Mouse (Mus musculus) ES-E14 (cell line): ENCODE results near the gene Cenpn. TPM values are rescaled to one million over a fixed set of nuclear protein-coding genes. Genes with fewer than 3 reads are reported as not detected.

ENCODE experiments used
- DNase-seq: peaks from one replicate; pipeline ENCODE4 v3.0.0-alpha.2; 2013; ENCODE audit warnings: low read depth, low spot score
- H3K27ac ChIP-seq: 2 replicates; pipeline ENCODE4 v1.5.1; 2012; ENCODE audit warnings: low read depth, mild to moderate bottlenecking, low read length, moderate library complexity, mixed read lengths; ENCODE audit not compliant: poor library complexity, insufficient read depth, severe bottlenecking
- H3K36me3 ChIP-seq: 2 replicates; pipeline ENCODE4 v1.6.1; 2012; ENCODE audit warnings: mild to moderate bottlenecking, low read length, moderate library complexity, mixed read lengths; ENCODE audit not compliant: control insufficient read depth, poor library complexity, insufficient read depth, severe bottlenecking
- H3K4me1 ChIP-seq, 2 experiments: fragments of 150-350 bp in 1 of 2; sonication (generic) in 1 of 2; 2 replicates each; pipeline ENCODE4 v1.6.1; 2012; ENCODE audit warnings: low read length in 2 of 2, mild to moderate bottlenecking in 1 of 2, mixed read lengths in 1 of 2; ENCODE audit not compliant: control insufficient read depth in 2 of 2, insufficient read depth in 2 of 2, poor library complexity in 1 of 2
- H3K4me3 ChIP-seq, 2 experiments: fragments of 150-350 bp in 1 of 2; sonication (generic) in 1 of 2; 2 replicates each; pipeline ENCODE4 v1.5.1; 2012; ENCODE audit warnings: low read length in 2 of 2, low read depth in 1 of 2, mild to moderate bottlenecking in 1 of 2, mixed read lengths in 1 of 2; ENCODE audit not compliant: insufficient read depth in 1 of 2, poor library complexity in 1 of 2, severe bottlenecking in 1 of 2
- H3K9ac ChIP-seq: 2 replicates; pipeline ENCODE4 v1.6.1; 2012; ENCODE audit warnings: low read depth, mild to moderate bottlenecking, low read length, mixed read lengths; ENCODE audit not compliant: poor library complexity, insufficient read depth, severe bottlenecking
- H3K9me3 ChIP-seq: fragments of 150-350 bp; sonication (generic); 2 replicates; pipeline ENCODE4 v1.6.1; 2012; ENCODE audit warnings: low read depth, mild to moderate bottlenecking, low read length; ENCODE audit not compliant: control insufficient read depth, insufficient read depth
- CHD2 ChIP-seq: IDR thresholded peaks from 2 replicates; pipeline ENCODE4 v1.6.1; 2014; ENCODE audit warnings: mild to moderate bottlenecking, low read depth, low read length, inconsistent platforms
- HCFC1 ChIP-seq: IDR thresholded peaks from 2 replicates; pipeline ENCODE4 v1.6.1; 2012; ENCODE audit warnings: low read length, inconsistent platforms, borderline replicate concordance; ENCODE audit not compliant: insufficient read depth
- MAFK ChIP-seq: IDR thresholded peaks from 2 replicates; pipeline ENCODE4 v1.6.1; 2014; ENCODE audit warnings: mild to moderate bottlenecking, low read depth, low read length, inconsistent platforms; ENCODE audit not compliant: insufficient read depth
- ZC3H11A ChIP-seq: IDR thresholded peaks from 2 replicates; pipeline ENCODE4 v1.6.1; 2012; ENCODE audit warnings: low read depth, mild to moderate bottlenecking, inconsistent platforms, low read length, borderline replicate concordance
- ZNF384 ChIP-seq: IDR thresholded peaks from 2 replicates; pipeline ENCODE4 v1.6.1; 2012; ENCODE audit warnings: low read depth, low read length, inconsistent platforms
- in situ Hi-C, 2 experiments: fragments of 600-800 bp; cut with MboI; formaldehyde crosslinking; loops; one replicate each; pipeline ENCODE4 v1.15.1; 2025; ENCODE audit warnings: low sequenced_read_pairs in 2 of 2, inconsistent platforms in 1 of 2; ENCODE audit not compliant: unreplicated experiment in 2 of 2
- total RNA-seq: library from RNA; depleted of rRNA; stranded (reverse); fragments of 300-350 nt; gene quantifications from 2 replicates; pipeline ENCODE4 v1.2.3, GENCODE M21; 2012

Cenpn gene
- total RNA-seq, 1 experiment = 30.2 TPM

DNA sequence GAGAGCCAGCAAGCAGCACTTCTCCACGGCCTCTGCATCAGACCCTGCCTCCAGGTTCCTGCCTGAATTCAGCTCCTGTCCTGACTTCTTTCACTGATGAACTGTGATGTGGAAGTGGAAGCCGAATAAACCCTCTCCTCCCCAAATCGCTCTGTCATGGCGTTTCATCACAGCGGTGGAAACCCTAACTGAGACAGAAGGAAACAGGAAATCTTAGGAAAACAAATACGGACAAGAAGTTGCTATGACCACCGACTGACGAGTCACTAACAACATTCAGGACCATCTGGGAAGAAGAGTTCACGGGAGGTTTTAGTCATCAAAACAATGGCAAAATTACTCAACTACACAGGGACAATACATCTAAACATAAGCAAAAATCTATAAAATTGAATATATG lies 28.9 kb upstream of the Cenpn start:
- in situ Hi-C loops = no loop called here
- no peak for TF ChIP-seq HCFC1
- TF ChIP-seq MAFK = no peak
- TF ChIP-seq ZC3H11A = no peak
- TF ChIP-seq CHD2 = no peak
- no peak for TF ChIP-seq ZNF384
- Histone ChIP-seq H3K36me3 (peaks cover 21% of the 10 kb centered on the region; the same call in 1 of the 2 replicates), H3K9ac (no peak overlapping the region), H3K4me3 (no peak overlapping the region), H3K9me3 (peaks cover 19% of the 10 kb centered on the region), H3K4me1 (no peaks in the 10 kb centered on the region), H3K27ac (no peak overlapping the region)
- no peak for DNase-seq

DNA sequence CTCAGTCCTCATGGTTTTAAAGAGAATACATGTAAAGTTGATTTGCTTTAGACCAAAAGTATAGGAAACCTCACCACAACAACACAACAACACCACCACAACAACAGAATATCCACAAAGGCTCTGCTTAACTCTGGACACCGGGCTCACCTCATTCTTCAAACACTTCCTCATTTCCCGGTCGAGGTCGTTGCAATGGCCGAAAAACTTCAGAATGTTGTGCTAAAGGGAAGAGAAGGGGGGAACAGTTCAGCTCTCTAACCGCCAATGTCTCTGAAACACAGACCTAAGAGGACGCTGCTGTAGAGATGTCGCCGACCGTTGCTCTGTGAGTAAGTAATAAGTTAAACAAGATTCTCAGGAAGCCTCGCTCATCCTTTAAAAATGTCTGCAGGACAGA lies 27.6 kb upstream of the Cenpn start:
- no peak overlapping the region for H3K27ac ChIP-seq
- no peaks in the 10 kb centered on the region for H3K4me1 ChIP-seq
- H3K36me3 ChIP-seq = peaks cover 18% of the 10 kb centered on the region; the same call in 1 of the 2 replicates
- DNase-seq = no peak
- H3K9me3 ChIP-seq = peaks cover 19% of the 10 kb centered on the region
- H3K4me3 ChIP-seq = no peak overlapping the region
- in situ Hi-C loops = no loop called here
- no peak overlapping the region for H3K9ac ChIP-seq
- TF ChIP-seq CHD2 (no peak), ZNF384 (no peak), MAFK (no peak), HCFC1 (no peak), ZC3H11A (no peak)

DNA sequence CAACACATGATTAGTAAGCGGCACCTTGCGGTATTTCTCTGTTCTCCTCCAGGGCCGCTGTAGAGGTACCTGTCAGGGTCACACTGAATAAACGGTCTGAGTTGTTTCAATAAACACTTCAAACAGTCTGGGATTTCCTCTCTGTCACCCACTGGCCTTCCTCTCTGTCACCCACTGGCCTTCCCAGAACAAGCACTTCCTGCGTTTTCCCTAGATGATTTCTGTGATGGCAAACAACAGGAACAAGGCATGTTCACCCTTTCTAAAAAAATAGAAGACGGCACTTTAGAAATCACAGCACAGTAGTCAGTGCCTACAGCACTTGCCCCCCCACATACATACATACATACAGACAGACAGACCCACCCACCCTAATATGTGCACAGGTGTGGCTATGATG lies 26.0 kb upstream of the Cenpn start:
- no peak for DNase-seq
- TF ChIP-seq HCFC1 (no peak), ZNF384 (no peak), MAFK (no peak), ZC3H11A (no peak), CHD2 (no peak)
- no peak overlapping the region for H3K27ac ChIP-seq
- H3K4me3 ChIP-seq = no peak overlapping the region
- H3K9me3 ChIP-seq = peaks cover 19% of the 10 kb centered on the region
- in situ Hi-C loops = no loop called here
- H3K36me3 ChIP-seq = peaks cover 11% of the 10 kb centered on the region; the same call in 1 of the 2 replicates
- H3K9ac ChIP-seq = no peak overlapping the region
- no peaks in the 10 kb centered on the region for H3K4me1 ChIP-seq

DNA sequence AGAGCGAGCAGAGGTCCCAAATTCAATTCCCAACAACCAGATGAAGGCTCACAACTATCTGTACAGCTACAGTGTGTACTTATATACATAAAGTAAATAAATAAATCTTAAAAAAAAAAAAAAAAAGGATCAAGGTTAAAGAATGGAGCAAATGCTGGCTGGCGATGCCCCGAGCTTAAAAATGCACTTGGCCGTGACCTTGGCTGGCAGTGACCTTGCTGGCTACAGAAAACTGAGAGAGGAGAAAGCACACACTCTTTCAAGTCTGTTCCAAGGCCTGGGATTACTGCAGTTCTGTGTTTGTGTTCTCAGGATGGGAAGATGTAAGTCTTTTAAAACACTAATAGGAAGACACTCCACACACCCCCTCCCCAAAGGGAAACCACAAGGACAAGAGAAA lies 16.8 kb upstream of the Cenpn start:
- Histone ChIP-seq H3K4me1 (no peaks in the 10 kb centered on the region), H3K9ac (no peak overlapping the region), H3K36me3 (peaks cover 11% of the 10 kb centered on the region), H3K9me3 (peaks cover 25% of the 10 kb centered on the region), H3K4me3 (no peak overlapping the region), H3K27ac (no peak overlapping the region)
- in situ Hi-C loops = no loop called here
- TF ChIP-seq MAFK = no peak
- no peak for TF ChIP-seq CHD2
- TF ChIP-seq ZNF384 = no peak
- no peak for TF ChIP-seq ZC3H11A
- TF ChIP-seq HCFC1 = no peak
- DNase-seq = no peak

DNA sequence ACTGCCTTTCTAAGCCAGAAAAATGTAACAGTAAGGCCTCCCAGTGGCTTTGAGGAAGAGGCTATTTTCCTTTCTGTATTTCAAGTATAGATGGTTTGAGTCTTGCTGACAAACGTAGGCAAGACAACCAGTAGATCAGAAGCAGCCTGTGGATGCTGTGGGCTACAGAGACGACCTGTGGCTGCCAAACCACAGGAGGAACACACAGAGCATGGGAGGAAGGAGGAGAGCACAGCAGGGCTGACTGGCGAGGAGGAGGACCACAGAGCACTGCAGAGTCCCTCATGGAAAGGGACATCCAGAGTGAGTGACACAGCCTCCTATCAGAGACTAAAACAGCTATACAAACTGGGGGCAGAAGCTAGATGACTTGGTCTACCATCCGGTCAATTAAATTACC lies 16.3 kb upstream of the Cenpn start:
- no peak for DNase-seq
- no peak overlapping the region for H3K27ac ChIP-seq
- H3K9me3 ChIP-seq = peaks cover 25% of the 10 kb centered on the region
- no peak overlapping the region for H3K4me3 ChIP-seq
- TF ChIP-seq ZC3H11A (no peak), HCFC1 (no peak), ZNF384 (no peak), MAFK (no peak), CHD2 (no peak)
- H3K4me1 ChIP-seq = no peaks in the 10 kb centered on the region
- H3K36me3 ChIP-seq = peaks cover 11% of the 10 kb centered on the region
- H3K9ac ChIP-seq = no peak overlapping the region
- in situ Hi-C loops = no loop called here
